Mouse (Mus musculus): ENCODE results near the gene Sval2.

The Sval2 gene

DNA sequence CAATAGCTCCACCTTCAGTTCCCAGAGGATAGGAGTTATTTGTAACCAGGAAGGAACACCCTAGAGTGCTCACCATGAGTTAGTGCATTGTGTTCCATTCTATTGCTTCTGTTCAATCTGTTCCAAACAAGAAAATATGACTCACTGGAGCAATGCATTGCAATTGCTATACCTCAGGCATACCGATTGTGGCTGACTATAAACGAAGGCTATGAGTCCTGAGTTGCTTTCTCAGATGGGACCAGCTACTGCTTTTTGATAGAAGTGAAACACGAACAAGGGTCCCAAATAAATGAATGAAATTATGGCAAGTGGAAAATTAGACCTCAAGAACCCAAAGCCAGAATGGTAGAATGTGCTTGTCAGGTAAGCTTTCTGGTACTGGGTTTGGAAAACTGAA lies at the start of gene Sval2:
Sval2 (plus strand) TSS at position 301 of the 400 bp plus-strand sequence.
- DNase-seq (ENCODE audit: low spot score) = no peak

DNA sequence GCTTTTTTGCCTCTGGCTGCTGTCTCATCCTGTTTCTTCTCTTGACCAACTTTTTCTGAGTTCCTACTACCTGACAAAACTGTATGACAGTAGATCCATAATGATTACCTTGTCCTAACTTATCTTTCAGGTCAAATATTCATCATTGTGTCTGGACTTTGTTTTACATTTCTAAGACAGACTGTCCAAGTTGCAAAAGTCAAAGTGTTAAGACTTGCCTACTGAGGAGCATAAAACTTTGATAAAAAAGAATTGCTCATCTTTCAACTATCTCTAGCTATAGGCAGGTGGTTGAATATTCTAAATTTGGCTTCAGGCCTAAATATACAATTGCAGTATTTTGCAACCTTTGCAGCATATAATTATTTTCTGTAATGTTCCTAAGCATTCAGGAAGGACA lies 28.7 kb upstream of the Sval2 start:
- DNase-seq (ENCODE audit: low spot score) = no peak

GRCm38 (mm10) chr6:41829516-41829915 lies 23.3 kb upstream of the Sval2 start:
- no peak for DNase-seq (ENCODE audit: low spot score)

DNA sequence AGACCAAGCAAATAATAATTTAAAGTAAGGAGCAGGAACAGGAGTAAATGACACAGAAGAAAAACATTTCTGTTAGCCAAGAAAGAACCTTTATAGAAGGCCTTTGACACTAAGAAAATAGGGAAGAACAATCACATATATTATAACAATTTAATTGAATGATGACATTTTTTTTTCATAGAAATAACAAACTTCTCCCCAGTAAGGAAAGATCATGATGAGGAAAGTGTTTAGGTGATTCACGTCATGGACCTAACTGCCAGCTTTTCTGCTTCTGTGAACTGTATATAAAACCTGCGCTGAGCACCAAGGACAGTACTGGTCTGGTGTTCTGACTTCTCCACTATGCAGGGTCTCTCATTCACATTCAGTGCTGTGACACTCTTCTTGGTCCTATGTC lies 5.6 kb upstream of the Sval2 start, which contains the start of gene Pip:
Pip (plus strand) TSS at position 301 of the 400 bp plus-strand sequence.
- DNase-seq (ENCODE audit: low spot score) = no peak

DNA sequence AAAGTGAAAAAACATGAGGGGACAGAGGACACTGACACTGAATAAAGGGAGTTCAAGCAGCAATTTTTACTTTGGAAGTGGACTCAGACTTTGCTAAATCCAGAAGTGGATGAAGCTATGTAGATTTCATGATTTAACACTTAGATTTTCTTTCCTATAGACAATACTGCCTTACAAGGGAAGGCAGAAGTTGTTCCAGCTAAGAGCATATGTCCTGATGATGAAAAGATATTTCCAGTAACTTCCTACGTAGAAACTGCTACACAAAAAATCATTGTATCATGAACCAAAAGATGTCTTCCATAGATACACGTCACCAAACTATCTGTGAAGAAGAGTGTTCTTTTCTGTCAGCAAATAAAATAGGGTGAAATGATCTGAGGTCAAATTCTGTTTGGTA lies 11.2 kb downstream of the Sval2 start:
- DNase-seq (ENCODE audit: low spot score) = no peak

- DNase-seq (ENCODE audit: low spot score) = no peak
These were observed 58.8 kb downstream of the Sval2 start for GRCm38 (mm10) chr6:41911625-41912024.

Data from urinary bladder, postnatal 10 days (tissue).